Mouse (Mus musculus): ENCODE measurements around the gene Asic2. TPM values are rescaled to one million over a fixed set of nuclear protein-coding genes. Genes with fewer than 3 reads are reported as not detected.

The Asic2 gene
- polyA plus RNA-seq, 1 experiment from 2014 or later: 13.9 TPM

GRCm38 (mm10) chr11:81996172-81996841 lies 28.1 kb upstream of the Asic2 start:
- no peak overlapping the region for H3K4me3 ChIP-seq
- 61% methylated on average over 10 of the region's 10 CpGs for whole genome bisulfite sequencing
- no peaks in the 10 kb centered on the region for H3K4me1 ChIP-seq
- H3K9me3 ChIP-seq: no peaks in the 10 kb centered on the region
- no peak overlapping the region for H3K4me2 ChIP-seq
- no peak overlapping the region for H3K27ac ChIP-seq
- ATAC-seq (replicated peaks): no peak
- H3K27me3 ChIP-seq (replicated peaks): no peaks in the 10 kb centered on the region
- H3K9ac ChIP-seq: no peak overlapping the region
- H3K36me3 ChIP-seq (replicated peaks): no peaks in the 10 kb centered on the region

DNA sequence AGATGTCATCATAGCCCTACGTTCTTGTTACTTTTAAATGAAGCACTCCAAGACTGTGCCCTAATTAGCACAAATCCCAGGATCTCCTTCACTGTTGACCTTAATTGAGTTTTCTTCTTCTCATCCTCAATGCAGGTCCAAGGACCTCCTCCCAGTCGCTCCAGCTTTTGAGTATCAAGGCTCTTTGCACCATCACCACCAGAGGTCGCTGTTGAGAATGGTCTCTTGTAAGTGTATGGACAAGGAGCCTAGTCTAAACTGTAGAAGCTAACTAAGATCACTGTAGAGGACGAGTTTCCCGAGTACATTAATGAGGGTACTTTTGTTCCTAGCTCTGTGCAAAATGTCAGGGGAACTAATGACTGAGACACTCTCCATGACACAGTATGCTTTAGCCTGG lies 14.9 kb upstream of the Asic2 start:
- Histone ChIP-seq H3K4me1 (peaks cover 5% of the 10 kb centered on the region; the same call in 1 of the 2 replicates), H3K27me3 (replicated peaks) (no peaks in the 10 kb centered on the region), H3K9ac (no peak overlapping the region), H3K36me3 (replicated peaks) (no peaks in the 10 kb centered on the region), H3K4me2 (no peak overlapping the region), H3K27ac (no peak overlapping the region), H3K9me3 (no peaks in the 10 kb centered on the region), H3K4me3 (no peak overlapping the region)
- 47% methylated on average over 5 of the region's 5 CpGs for WGBS
- no peak for ATAC-seq (replicated peaks)

DNA sequence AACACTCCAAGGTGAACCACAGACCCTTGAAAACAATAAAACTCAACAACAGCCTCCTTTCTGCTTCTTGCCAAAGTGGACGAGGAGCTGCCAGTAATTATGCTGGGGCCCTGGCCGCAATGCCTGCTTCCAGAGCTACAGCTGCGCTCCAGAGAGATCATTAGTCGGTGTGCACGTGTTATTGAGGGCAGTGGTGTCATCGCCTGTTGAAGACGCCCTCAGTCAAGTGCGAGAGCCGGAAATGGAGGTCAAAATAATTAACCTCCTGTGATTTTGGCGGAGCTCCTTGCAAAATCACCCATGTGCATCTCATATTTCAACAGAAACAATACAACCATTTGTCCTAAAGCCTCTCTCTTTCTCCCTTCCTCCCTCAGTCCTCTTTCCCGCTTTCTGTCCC lies 13.9 kb upstream of the Asic2 start:
- H3K4me3 ChIP-seq: no peak overlapping the region
- peaks cover 5% of the 10 kb centered on the region; the same call in 1 of the 2 replicates for H3K4me1 ChIP-seq
- WGBS: 52% methylated on average over 11 of the region's 11 CpGs
- H3K36me3 ChIP-seq (replicated peaks): no peaks in the 10 kb centered on the region
- H3K4me2 ChIP-seq: no peak overlapping the region
- H3K27ac ChIP-seq: no peak overlapping the region
- H3K27me3 ChIP-seq (replicated peaks): no peaks in the 10 kb centered on the region
- H3K9me3 ChIP-seq: no peaks in the 10 kb centered on the region
- H3K9ac ChIP-seq: no peak overlapping the region
- ATAC-seq (replicated peaks): no peak

DNA sequence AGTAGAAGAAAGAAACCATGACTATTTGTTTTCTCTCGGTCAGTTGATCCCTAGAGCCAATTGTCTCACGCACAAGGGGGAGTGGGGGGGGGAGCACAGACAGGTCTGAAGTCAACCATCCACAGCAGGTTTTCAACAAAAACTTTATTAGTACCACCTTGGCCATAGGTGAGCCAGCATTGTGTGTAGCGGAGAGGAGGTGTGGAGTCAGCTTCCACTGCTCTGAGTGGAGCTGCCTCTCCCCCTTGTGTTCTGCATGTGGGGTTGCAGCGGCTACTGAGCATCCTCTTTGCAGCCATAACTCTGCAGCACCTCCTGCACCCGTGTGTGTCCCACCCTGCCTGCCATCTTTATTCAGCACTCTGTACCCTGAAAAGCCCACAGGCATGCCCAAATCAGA lies 6.3 kb upstream of the Asic2 start:
- Histone ChIP-seq H3K9me3 (no peaks in the 10 kb centered on the region), H3K4me3 (no peak overlapping the region), H3K27ac (no peak overlapping the region), H3K4me1 (peaks cover 11% of the 10 kb centered on the region), H3K27me3 (replicated peaks) (no peaks in the 10 kb centered on the region), H3K36me3 (replicated peaks) (no peaks in the 10 kb centered on the region), H3K9ac (no peak overlapping the region), H3K4me2 (no peak overlapping the region)
- ATAC-seq (replicated peaks): peak; percentile 81
- 18% methylated on average over 5 of the region's 5 CpGs for WGBS

DNA sequence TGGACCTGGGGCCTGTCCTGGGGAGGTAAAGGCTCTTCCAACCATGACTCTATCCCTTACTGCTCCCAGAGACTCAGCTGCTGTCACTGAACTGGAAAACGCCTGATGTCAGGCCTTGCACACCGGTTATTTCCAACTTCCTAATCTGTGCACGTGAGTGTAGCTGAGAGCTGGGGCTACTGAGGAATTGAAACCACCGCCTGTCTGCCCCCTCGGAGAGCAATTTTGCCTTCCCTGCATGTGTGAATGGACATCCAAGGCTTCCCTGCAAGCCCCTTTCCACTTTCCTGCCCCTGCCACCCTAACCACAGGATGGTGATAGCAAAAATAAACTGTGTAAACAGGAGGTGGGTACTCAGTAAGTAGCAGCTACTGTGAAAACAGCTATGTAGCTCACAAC lies 5.4 kb upstream of the Asic2 start:
- Histone ChIP-seq H3K27ac (no peak overlapping the region), H3K9me3 (no peaks in the 10 kb centered on the region), H3K4me3 (no peak overlapping the region), H3K36me3 (replicated peaks) (no peaks in the 10 kb centered on the region), H3K27me3 (replicated peaks) (no peaks in the 10 kb centered on the region), H3K9ac (no peak overlapping the region), H3K4me1 (peaks cover 19% of the 10 kb centered on the region), H3K4me2 (no peak overlapping the region)
- no peak for ATAC-seq (replicated peaks)
- WGBS: 55% methylated on average over 5 of the region's 5 CpGs

DNA sequence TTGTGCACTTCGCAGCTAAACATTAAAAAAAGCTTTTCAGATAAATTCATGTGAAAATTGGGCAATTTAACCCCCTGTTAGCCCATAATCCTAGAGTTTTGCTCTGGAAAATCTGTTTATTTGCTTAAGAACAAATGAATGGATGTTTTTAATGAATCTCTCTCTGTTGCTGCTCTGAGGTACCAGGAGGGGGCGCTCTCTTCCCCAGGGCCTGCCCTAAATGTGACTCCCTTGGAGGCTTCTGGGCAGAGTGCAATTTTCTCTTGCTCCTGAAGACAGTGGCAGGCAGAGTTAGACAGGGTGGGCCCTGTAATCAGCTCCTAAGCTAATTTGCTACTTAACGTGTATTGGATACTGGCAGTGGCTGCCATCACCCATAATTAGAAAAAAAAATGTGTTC lies 3.8 kb upstream of the Asic2 start:
- H3K9me3 ChIP-seq: no peaks in the 10 kb centered on the region
- no peaks in the 10 kb centered on the region for H3K27me3 ChIP-seq (replicated peaks)
- H3K4me2 ChIP-seq: no peak overlapping the region
- no peak overlapping the region for H3K27ac ChIP-seq
- WGBS: 53% methylated on average over 3 of the region's 3 CpGs
- H3K4me1 ChIP-seq: peaks cover 35% of the 10 kb centered on the region
- no peak overlapping the region for H3K9ac ChIP-seq
- no peak overlapping the region for H3K4me3 ChIP-seq
- H3K36me3 ChIP-seq (replicated peaks): no peaks in the 10 kb centered on the region
- ATAC-seq (replicated peaks): no peak

- Histone ChIP-seq H3K27ac (0 out of 2 replicates have a peak overlapping the region, but pooled peaks have one; percentile 17), H3K9ac (peak overlapping the region; percentile 19; the same call in 1 of the 2 replicates)
Observed at GRCm38 (mm10) chr11:81966626-81967289, 1.5 kb downstream of the Asic2 start.

GRCm38 (mm10) chr11:81965653-81966625 lies 2.3 kb downstream of the Asic2 start:
- peak overlapping the region; percentile 53 for H3K27ac ChIP-seq
- 47% methylated on average over 11 of the region's 11 CpGs for WGBS
- ATAC-seq (replicated peaks): peak; percentile 37

More at GRCm38 (mm10) chr11:81966626-81967289, 1.5 kb downstream of the Asic2 start:
- ATAC-seq (replicated peaks): peak; percentile 46
- no peaks in the 10 kb centered on the region for H3K9me3 ChIP-seq
- H3K4me2 ChIP-seq: peak overlapping the region; percentile 82
- 8% methylated on average over 15 of the region's 15 CpGs for WGBS
- H3K27me3 ChIP-seq (replicated peaks): no peaks in the 10 kb centered on the region
- H3K4me3 ChIP-seq: peak overlapping the region; percentile 26
- H3K4me1 ChIP-seq: peaks cover 45% of the 10 kb centered on the region
- no peaks in the 10 kb centered on the region for H3K36me3 ChIP-seq (replicated peaks)

GRCm38 (mm10) chr11:81964561-81964960 lies 3.7 kb downstream of the Asic2 start:
- Histone ChIP-seq H3K9me3 (no peaks in the 10 kb centered on the region), H3K4me2 (no peak overlapping the region), H3K4me1 (peaks cover 42% of the 10 kb centered on the region), H3K4me3 (no peak overlapping the region), H3K9ac (no peak overlapping the region), H3K27ac (no peak overlapping the region), H3K36me3 (replicated peaks) (no peaks in the 10 kb centered on the region), H3K27me3 (replicated peaks) (no peaks in the 10 kb centered on the region)
- 41% methylated on average over 4 of the region's 4 CpGs for WGBS
- ATAC-seq (replicated peaks): no peak

More at GRCm38 (mm10) chr11:81965653-81966625, 2.3 kb downstream of the Asic2 start:
- Histone ChIP-seq H3K4me1 (peaks cover 45% of the 10 kb centered on the region), H3K36me3 (replicated peaks) (no peaks in the 10 kb centered on the region), H3K27me3 (replicated peaks) (no peaks in the 10 kb centered on the region), H3K4me3 (peak overlapping the region; percentile 26), H3K4me2 (peak overlapping the region; percentile 82), H3K9me3 (no peaks in the 10 kb centered on the region), H3K9ac (peak overlapping the region; percentile 30; the same call in 1 of the 2 replicates)

GRCm38 (mm10) chr11:81954398-81954797 lies 13.9 kb downstream of the Asic2 start:
- Histone ChIP-seq H3K4me1 (no peaks in the 10 kb centered on the region), H3K9ac (no peak overlapping the region), H3K27me3 (replicated peaks) (no peaks in the 10 kb centered on the region), H3K9me3 (no peaks in the 10 kb centered on the region), H3K27ac (no peak overlapping the region), H3K4me3 (no peak overlapping the region), H3K36me3 (replicated peaks) (no peaks in the 10 kb centered on the region), H3K4me2 (no peak overlapping the region)
- WGBS: 68% methylated on average over 4 of the region's 4 CpGs
- no peak for ATAC-seq (replicated peaks)

GRCm38 (mm10) chr11:81948021-81948420 lies 20.2 kb downstream of the Asic2 start:
- Histone ChIP-seq H3K36me3 (replicated peaks) (no peaks in the 10 kb centered on the region), H3K4me2 (no peak overlapping the region), H3K9ac (no peak overlapping the region), H3K4me1 (no peaks in the 10 kb centered on the region), H3K4me3 (no peak overlapping the region), H3K27me3 (replicated peaks) (no peaks in the 10 kb centered on the region), H3K9me3 (no peaks in the 10 kb centered on the region), H3K27ac (no peak overlapping the region)
- no peak for ATAC-seq (replicated peaks)
- 77% methylated on average over 1 of the region's 1 CpGs for WGBS

DNA sequence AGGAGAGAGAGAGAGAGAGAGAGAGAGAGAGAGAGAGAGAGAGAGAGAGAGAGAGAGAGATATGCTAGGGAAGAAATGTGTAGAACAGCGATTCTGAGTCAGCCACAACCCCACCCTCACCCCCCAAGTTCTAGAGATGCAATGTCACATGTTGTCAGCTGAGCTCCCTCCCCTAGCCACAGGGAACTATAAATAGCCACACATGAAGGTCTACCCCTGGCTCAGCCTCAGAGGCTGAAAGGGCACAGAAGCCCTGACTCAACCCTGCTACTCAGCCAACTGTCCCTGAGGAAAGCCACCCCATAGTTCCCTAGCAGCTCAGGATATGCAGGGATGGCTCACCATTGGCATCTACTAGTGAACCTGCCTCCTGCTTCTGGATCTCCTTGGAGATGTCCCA lies 26.1 kb downstream of the Asic2 start:
- Histone ChIP-seq H3K9ac (no peak overlapping the region), H3K27ac (no peak overlapping the region), H3K9me3 (no peaks in the 10 kb centered on the region), H3K4me2 (no peak overlapping the region), H3K36me3 (replicated peaks) (no peaks in the 10 kb centered on the region), H3K4me1 (no peaks in the 10 kb centered on the region), H3K4me3 (no peak overlapping the region), H3K27me3 (replicated peaks) (no peaks in the 10 kb centered on the region)
- WGBS: 69% methylated on average over 1 of the region's 1 CpGs
- no peak for ATAC-seq (replicated peaks)

All from midbrain, embryonic 15.5 days (tissue).